In genomic region chr13:80695549-80696150, GRCm38 (mm10) we compare ENCODE assay signal across 32 mouse cellular contexts.
"Had no signal": no experiment of that assay in that cellular context is flagged by ENCODE, and none has a peak within 500 bp of the region (broad histone marks: within the 10 kb centered on the region; RNA-seq: fewer than 3 reads in every experiment).

No protein-coding gene starts in this region.

- DNase-seq: heart, adult 18-20 months; heart, adult 2 months; heart, postnatal 10 days; heart, postnatal 14 days; heart, postnatal 36 days; heart, postnatal 4 days; kidney, adult 11 months; kidney, adult 18-20 months; kidney, adult 2 months; kidney, postnatal 10 days; kidney, postnatal 14 days; kidney, postnatal 36 days; layer of hippocampus, adult 9-11 months; layer of hippocampus, postnatal 36 days had no signal

- H3K4me2 ChIP-seq: heart, embryonic 11.5 days; heart, embryonic 12.5 days; heart, embryonic 13.5 days; heart, embryonic 15.5 days; hindbrain, embryonic 12.5 days; hindbrain, embryonic 13.5 days; hindbrain, embryonic 14.5 days; hindbrain, embryonic 15.5 days; intestine, embryonic 15.5 days had no signal

- H3K27ac ChIP-seq: heart, adult 2 months; heart, embryonic 10.5 days; heart, embryonic 13.5 days; heart, embryonic 15.5 days; hindbrain, embryonic 10.5 days; hindbrain, embryonic 12.5 days; hindbrain, embryonic 13.5 days; hindbrain, embryonic 14.5 days; hindbrain, embryonic 15.5 days; hindbrain, postnatal 0 days; intestine, embryonic 15.5 days; layer of hippocampus, adult 2 months; left cerebral cortex, adult 2 months had no signal

- H3K27me3 ChIP-seq: heart, embryonic 12.5 days; heart, embryonic 13.5 days; heart, embryonic 15.5 days; hindbrain, embryonic 12.5 days; hindbrain, embryonic 13.5 days; hindbrain, embryonic 15.5 days; intestine, embryonic 15.5 days had no signal

- H3K36me3 ChIP-seq: heart, embryonic 10.5 days; heart, embryonic 12.5 days; heart, embryonic 13.5 days; heart, embryonic 15.5 days; hindbrain, embryonic 10.5 days; hindbrain, embryonic 12.5 days; hindbrain, embryonic 13.5 days; hindbrain, embryonic 15.5 days; intestine, embryonic 15.5 days had no signal

- H3K4me1 ChIP-seq: heart, embryonic 15.5 days; hindbrain, embryonic 10.5 days; hindbrain, embryonic 12.5 days; hindbrain, embryonic 13.5 days; hindbrain, embryonic 15.5 days; intestine, embryonic 15.5 days had no signal

- H3K9me3 ChIP-seq: heart, embryonic 10.5 days; heart, embryonic 12.5 days; heart, embryonic 13.5 days; heart, embryonic 15.5 days; hindbrain, embryonic 10.5 days; hindbrain, embryonic 12.5 days; hindbrain, embryonic 13.5 days; hindbrain, embryonic 15.5 days; intestine, embryonic 15.5 days had no signal

- H3K4me3 ChIP-seq: heart, adult 2 months; heart, embryonic 10.5 days; heart, embryonic 12.5 days; heart, embryonic 13.5 days; heart, embryonic 15.5 days; hindbrain, embryonic 10.5 days; hindbrain, embryonic 12.5 days; hindbrain, embryonic 13.5 days; hindbrain, embryonic 15.5 days; intestine, embryonic 15.5 days; layer of hippocampus, adult 2 months; left cerebral cortex, adult 2 months had no signal

- ATAC-seq: hindbrain, embryonic 16.5 days; hindbrain, postnatal 0 days; inflammation-experienced regulatory T-cells, adult 6 months; intestine, embryonic 15.5 days; intestine, embryonic 16.5 days; intestine, postnatal 0 days had no signal

- H3K9ac ChIP-seq: heart, embryonic 12.5 days; heart, embryonic 13.5 days; heart, embryonic 15.5 days; hindbrain, embryonic 12.5 days; hindbrain, embryonic 13.5 days; hindbrain, embryonic 14.5 days; hindbrain, embryonic 15.5 days; intestine, embryonic 15.5 days had no signal
